Comparison of ENCODE assay signal across 9 mouse cellular contexts in genomic region chrX:6172136-6172822, GRCm38 (mm10). TPM values are rescaled to one million over a fixed set of nuclear protein-coding genes. Genes with fewer than 3 reads are reported as not detected.
DNase-seq lines count a peak whose midpoint lies in the region; ATAC-seq and TF ChIP-seq lines count a peak whose summit lies in the region.
"Not testable (repeated sequence)": the region's sequence is repeated elsewhere in the genome, so short reads cannot be mapped to it uniquely, and the experiment has no call there.
"Had no signal": no experiment of that assay in that cellular context is flagged by ENCODE, and none has a peak within 500 bp of the region (broad histone marks: within the 10 kb centered on the region; RNA-seq: fewer than 3 reads in every experiment).

No protein-coding gene starts in this region.

- peak overlapping the region; percentile 46; the same call in 1 of the 2 replicates for H3K4me2 ChIP-seq in forebrain, postnatal 0 days (ENCODE audit: low read depth)
- H3K4me2 ChIP-seq in hindbrain, embryonic 11.5 days (replicated peaks; ENCODE audit: low read depth, low read length); liver, postnatal 0 days (ENCODE audit: low read depth, low read length): not testable (repeated sequence)
- H3K4me2 ChIP-seq in kidney, embryonic 16.5 days (replicated peaks; ENCODE audit: low read depth, low read length), result peak overlapping the region; percentile 47

- DNase-seq in ZHBTc4 (ENCODE audit: low read depth, low spot score), result peak; percentile 7
- peak; percentile 0 for DNase-seq in embryo, embryonic 9.5 days (ENCODE audit: extremely low spot score)
- DNase-seq in forebrain, postnatal 0 days, result peak; percentile 0
- DNase-seq in hindbrain, embryonic 11.5 days (ENCODE audit: low spot score), result peak; percentile 0
- DNase-seq in liver, postnatal 0 days, result not testable (repeated sequence)
- DNase-seq in neural tube, embryonic 10.5 days (ENCODE audit: extremely low spot score, low spot score), result peak; percentile 12
- peak; percentile 27 for DNase-seq in testis, postnatal 10 days (ENCODE audit: low spot score)

- not testable (repeated sequence) for H3K27ac ChIP-seq in forebrain, postnatal 0 days (ENCODE audit: low read depth, low read length); hindbrain, embryonic 11.5 days (ENCODE audit: low read depth, low read length); kidney, embryonic 16.5 days (ENCODE audit: low read length); liver, postnatal 0 days (ENCODE audit: low read depth)

- not testable (repeated sequence) for H3K9me3 ChIP-seq in forebrain, postnatal 0 days (ENCODE audit: low read length); hindbrain, embryonic 11.5 days (ENCODE audit: control insufficient read depth, low read length); kidney, embryonic 16.5 days (ENCODE audit: low read length); liver, postnatal 0 days (ENCODE audit: low read length)

- H3K4me3 ChIP-seq in forebrain, postnatal 0 days (ENCODE audit: low read depth, low read length), result peak overlapping the region; percentile 35
- peak overlapping the region; percentile 31 for H3K4me3 ChIP-seq in hindbrain, embryonic 11.5 days (ENCODE audit: low read depth, low read length)
- peak overlapping the region; percentile 34 for H3K4me3 ChIP-seq in kidney, embryonic 16.5 days (ENCODE audit: low read length)
- H3K4me3 ChIP-seq in liver, postnatal 0 days (ENCODE audit: low read depth, low read length), result not testable (repeated sequence)

- TF ChIP-seq EP300 in liver, postnatal 0 days (IDR thresholded peaks at IDR 0.05; ENCODE audit: low read depth), result not testable (repeated sequence)

- WGBS in forebrain, postnatal 0 days, result 10% methylated on average over 9 of the region's 64 CpGs
- 40% methylated on average over 1 of the region's 64 CpGs for WGBS in hindbrain, embryonic 11.5 days
- WGBS in kidney, embryonic 16.5 days, result 18% methylated on average over 6 of the region's 64 CpGs
- 36% methylated on average over 8 of the region's 64 CpGs for WGBS in liver, postnatal 0 days (ENCODE audit: insufficient replicate concordance)

- H3K27me3 ChIP-seq in forebrain, postnatal 0 days (ENCODE audit: insufficient read depth, low read length); hindbrain, embryonic 11.5 days (ENCODE audit: control insufficient read depth, insufficient read depth, low read length); kidney, embryonic 16.5 days (ENCODE audit: insufficient read depth, low read length); liver, postnatal 0 days (ENCODE audit: insufficient read depth, low read length): not testable (repeated sequence)

- not testable (repeated sequence) for H3K4me1 ChIP-seq in forebrain, postnatal 0 days (ENCODE audit: insufficient read depth); hindbrain, embryonic 11.5 days (replicated peaks; ENCODE audit: control insufficient read depth, insufficient read depth, low read length); kidney, embryonic 16.5 days (ENCODE audit: insufficient read depth, low read length); liver, postnatal 0 days (ENCODE audit: insufficient read depth)

- H3K9ac ChIP-seq in forebrain, postnatal 0 days; hindbrain, embryonic 11.5 days (ENCODE audit: low read depth, low read length); kidney, embryonic 16.5 days (replicated peaks; ENCODE audit: low read length); liver, postnatal 0 days (replicated peaks): not testable (repeated sequence)

- not testable (repeated sequence) for TF ChIP-seq CTCF in forebrain, postnatal 0 days (IDR thresholded peaks at IDR 0.05; ENCODE audit: low read depth); liver, postnatal 0 days (IDR thresholded peaks at IDR 0.05; ENCODE audit: low read depth)

- ATAC-seq in forebrain, postnatal 0 days, result peak; percentile 59
- ATAC-seq in hindbrain, embryonic 11.5 days (ENCODE audit: low FRiP score), result peak; percentile 77
- peak; percentile 76 for ATAC-seq in kidney, embryonic 16.5 days (ENCODE audit: low FRiP score, low TSS enrichment)
- ATAC-seq in liver, postnatal 0 days, result 0 out of 2 replicates have a peak, but pooled peaks have one; percentile 7

- H3K36me3 ChIP-seq in forebrain, postnatal 0 days (ENCODE audit: insufficient read depth); hindbrain, embryonic 11.5 days (ENCODE audit: control insufficient read depth, insufficient read depth, low read length); kidney, embryonic 16.5 days (ENCODE audit: insufficient read depth, low read length); liver, postnatal 0 days (replicated peaks; ENCODE audit: insufficient read depth, low read length): not testable (repeated sequence)

RNA-seq across cellular contexts. Expression of gene Nudt10, which starts 0.5 kb away (rescaled TPM):
- 61.2 and 66.7 TPM in 2 replicates for total RNA-seq in forebrain, postnatal 0 days (2014; rRNA removed)
- polyA plus RNA-seq in forebrain, postnatal 0 days (2015; fragmentation: Nextera tagmentation; extraction: Ambion mirVana), result 47.1 and 48.6 TPM in 2 replicates
- polyA plus RNA-seq in hindbrain, embryonic 11.5 days (2014; fragmentation: Nextera tagmentation; extraction: Ambion mirVana), result 32.7 and 34.6 TPM in 2 replicates
- polyA plus RNA-seq in kidney, embryonic 16.5 days (2015; fragmentation: Nextera tagmentation; extraction: Ambion mirVana), result 10.6 and 11.6 TPM in 2 replicates
- polyA plus RNA-seq in liver, postnatal 0 days (2015; fragmentation: Nextera tagmentation; extraction: Ambion mirVana), result 0.06 TPM in 1 of 2 replicates, not detected in the other
- polyA plus RNA-seq: liver, embryonic 16.5 days had no signal

Comparison
In these comparisons a context has a peak if more than half of its experiments do, and no peak if none do; other contexts are left out.
1. ATAC-seq: peak in every context shown above with its lines; median percentile 77 in hindbrain, embryonic 11.5 days; 76 in kidney, embryonic 16.5 days; 59 in forebrain, postnatal 0 days; 7 in liver, postnatal 0 days.
2. RNA of gene Nudt10, which starts 0.5 kb away (polyA plus RNA-seq): 47.1 to 48.6 TPM in forebrain, postnatal 0 days, 32.7 to 34.6 TPM in hindbrain, embryonic 11.5 days and 10.6 to 11.6 TPM in kidney, embryonic 16.5 days; 0.06 TPM in liver, postnatal 0 days; every median in the first group is over 10 times any median in the second.